In genomic region chr4:135382316-135382715, GRCm38 (mm10) we compare ENCODE assay signal across 9 mouse cellular contexts. TPM values are rescaled to one million over a fixed set of nuclear protein-coding genes. Genes with fewer than 3 reads are reported as not detected.
DNase-seq lines count a peak whose midpoint lies in the region; ATAC-seq lines count a peak whose summit lies in the region.
"Had no signal": no experiment of that assay in that cellular context is flagged by ENCODE, and none has a peak within 500 bp of the region (broad histone marks: within the 10 kb centered on the region; RNA-seq: fewer than 3 reads in every experiment).

No protein-coding gene starts in this region.

- no peak overlapping the region for H3K9ac ChIP-seq in limb, embryonic 13.5 days
- H3K9ac ChIP-seq: lung, embryonic 15.5 days had no signal

- ATAC-seq in erythroid progenitor cell, adult 5-6 weeks (replicated peaks; ENCODE audit: low FRiP score, poor library complexity, severe bottlenecking): peak; percentile 82
- ATAC-seq in inflammation-experienced regulatory T-cells, adult 6 months: peak; percentile 73
- ATAC-seq in limb, embryonic 13.5 days (ENCODE audit: low FRiP score, low read depth): no peak

- DNase-seq in 3T3-L1 (ENCODE audit: low read depth, low spot score): peak; percentile 88
- DNase-seq in CD8-positive naive resting alpha-beta T cell, adult 2 months (ENCODE audit: low read depth in 2 of 2, low spot score in 2 of 2): peak; percentile 52 to 60
- DNase-seq in brain, embryonic 18.5 days (ENCODE audit: low read depth, low spot score): peak; percentile 34
- peak; percentile 84 for DNase-seq in retina, postnatal 1 day
- DNase-seq in urinary bladder, postnatal 4 days (ENCODE audit: low spot score in 2 of 2): peak; percentile 45 to 75

- H3K4me2 ChIP-seq in limb, embryonic 13.5 days (replicated peaks): peak overlapping the region; percentile 23
- H3K4me2 ChIP-seq: lung, embryonic 15.5 days had no signal

- H3K9me3 ChIP-seq in limb, embryonic 13.5 days: no peaks in the 10 kb centered on the region
- H3K9me3 ChIP-seq: lung, embryonic 15.5 days had no signal

- H3K36me3 ChIP-seq in limb, embryonic 13.5 days: no peaks in the 10 kb centered on the region
- H3K36me3 ChIP-seq: lung, embryonic 15.5 days had no signal

- peaks cover 15% of the 10 kb centered on the region for H3K4me1 ChIP-seq in limb, embryonic 13.5 days

- H3K27me3 ChIP-seq in limb, embryonic 13.5 days: no peaks in the 10 kb centered on the region
- H3K27me3 ChIP-seq: lung, embryonic 15.5 days had no signal

- no peak overlapping the region for H3K4me3 ChIP-seq in limb, embryonic 13.5 days
- H3K4me3 ChIP-seq: lung, embryonic 15.5 days had no signal

- no peak overlapping the region for H3K27ac ChIP-seq in limb, embryonic 13.5 days
- H3K27ac ChIP-seq: lung, embryonic 15.5 days had no signal

- 3% methylated on average over 14 of the region's 14 CpGs for WGBS in limb, embryonic 13.5 days

RNA-seq across cellular contexts. Expression of gene Ncmap, which starts 15.7 kb away (rescaled TPM):
- not detected in 2 replicates for total RNA-seq in erythroid progenitor cell, adult 5-6 weeks (2015; ENCODE audit: low replicate concordance)
- not detected in 2 replicates for total RNA-seq in erythroid progenitor cell, adult 5-6 weeks (2017; ENCODE audit: low replicate concordance)
- polyA plus RNA-seq in inflammation-experienced regulatory T-cells, adult 6 months (2017; shearing (Covaris generic)): 10 to 100 TPM in 2 of 3 experiments, 1 to 10 TPM in 1; 4.0 to 58.5 (median 35.5) TPM
- polyA plus RNA-seq in limb, embryonic 13.5 days (2015; fragmentation: Nextera tagmentation; extraction: Ambion mirVana): 12.0 and 12.2 TPM in 2 replicates

RNA-seq across cellular contexts. Expression of gene Srrm1, which starts 29.2 kb away (rescaled TPM):
- total RNA-seq in erythroid progenitor cell, adult 5-6 weeks (2015; ENCODE audit: low replicate concordance): 418 and 448 TPM in 2 replicates
- total RNA-seq in erythroid progenitor cell, adult 5-6 weeks (2017; ENCODE audit: low replicate concordance): 382 and 462 TPM in 2 replicates
- 100 to 1,000 TPM; 191 to 279 (median 247) TPM for polyA plus RNA-seq in inflammation-experienced regulatory T-cells, adult 6 months (2017; shearing (Covaris generic))
- 295 and 303 TPM in 2 replicates for polyA plus RNA-seq in limb, embryonic 13.5 days (2015; fragmentation: Nextera tagmentation; extraction: Ambion mirVana)

RNA-seq across cellular contexts. Expression of gene Rcan3, which starts 51.3 kb away (rescaled TPM):
- 8.0 and 10.8 TPM in 2 replicates for total RNA-seq in erythroid progenitor cell, adult 5-6 weeks (2015; ENCODE audit: low replicate concordance)
- 8.5 and 9.1 TPM in 2 replicates for total RNA-seq in erythroid progenitor cell, adult 5-6 weeks (2017; ENCODE audit: low replicate concordance)
- polyA plus RNA-seq in inflammation-experienced regulatory T-cells, adult 6 months (2017; shearing (Covaris generic)): 10 to 100 TPM in 2 of 3 experiments, 1 to 10 TPM in 1; 8.4 to 16.1 (median 13.4) TPM
- polyA plus RNA-seq in limb, embryonic 13.5 days (2015; fragmentation: Nextera tagmentation; extraction: Ambion mirVana): 13.5 and 15.6 TPM in 2 replicates

Comparison
In these comparisons a context has a peak if more than half of its experiments do, and no peak if none do; other contexts are left out.
1. DNase-seq: peak in every context shown above with its lines; median percentile 88 in 3T3-L1; 84 in retina, postnatal 1 day; 60 in urinary bladder, postnatal 4 days; 56 in CD8-positive naive resting alpha-beta T cell, adult 2 months; 34 in brain, embryonic 18.5 days.